Mouse (Mus musculus): ENCODE measurements around the gene Timm50. TPM values are rescaled to one million over a fixed set of nuclear protein-coding genes. Genes with fewer than 3 reads are reported as not detected.

The Timm50 gene
- total and polyA plus RNA-seq, 2 experiments from 2014 or later: 64.0 to 116 TPM

DNA sequence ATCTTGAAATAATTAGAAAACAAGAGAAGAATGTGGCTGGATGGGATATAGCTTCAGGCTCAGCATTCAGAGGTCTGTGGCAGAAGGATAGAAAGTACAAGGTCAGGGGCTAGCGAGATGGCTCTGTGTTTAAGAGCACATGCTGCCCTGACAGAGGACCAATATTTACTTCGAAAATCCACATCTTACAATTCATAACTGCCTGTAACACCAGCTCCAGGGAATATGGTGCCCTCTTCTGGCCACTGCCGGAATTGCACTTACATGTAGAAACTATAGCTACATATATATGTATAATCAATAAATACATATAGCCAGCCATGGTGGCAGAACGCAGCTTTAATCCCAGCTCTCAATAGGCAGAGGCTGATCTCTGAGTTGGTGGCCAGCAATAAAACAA, 32.8 kb upstream of the Timm50 start:
- peaks cover 2% of the 10 kb centered on the region; the same call in 1 of the 2 replicates for H3K4me1 ChIP-seq (ENCODE audit: insufficient read depth)
- no peak overlapping the region for H3K4me3 ChIP-seq (ENCODE audit: low read depth, low read length)
- peak; percentile 66; the same call in 1 of the 2 replicates for ATAC-seq
- no peaks in the 10 kb centered on the region for H3K27me3 ChIP-seq (ENCODE audit: insufficient read depth, low read length)
- no peak overlapping the region for H3K4me2 ChIP-seq (ENCODE audit: low read depth)
- peak; percentile 89 for TF ChIP-seq CTCF (IDR thresholded peaks at IDR 0.05; ENCODE audit: low read depth)
- 4% methylated on average over 4 of the region's 4 CpGs for WGBS
- no peak overlapping the region for H3K9ac ChIP-seq
- H3K36me3 ChIP-seq (ENCODE audit: insufficient read depth): no peaks in the 10 kb centered on the region
- no peak overlapping the region for H3K27ac ChIP-seq (ENCODE audit: low read depth, low read length)
- DNase-seq: peak; percentile 83
- H3K9me3 ChIP-seq (ENCODE audit: low read length): no peaks in the 10 kb centered on the region

DNA sequence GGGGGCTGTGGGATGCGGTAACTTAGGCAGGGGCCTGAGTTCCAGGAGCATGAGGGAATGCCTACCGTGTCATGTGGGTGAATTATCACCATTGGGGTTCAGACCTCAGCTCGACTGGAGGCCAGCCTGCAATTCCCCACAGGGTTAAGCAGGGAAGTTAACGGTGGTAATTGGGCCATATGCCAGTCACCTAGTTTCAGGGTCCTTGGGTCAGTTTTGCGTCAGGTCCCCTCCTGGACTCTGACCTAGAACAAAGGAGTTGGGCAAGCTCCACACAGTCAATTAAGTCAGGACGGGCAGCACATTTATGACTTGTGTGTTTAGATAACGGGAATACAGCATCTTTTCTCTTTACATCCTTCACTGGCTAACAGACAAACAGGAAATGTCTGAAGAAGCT, 29.5 kb upstream of the Timm50 start:
- Histone ChIP-seq H3K27ac (ENCODE audit: low read depth, low read length) (no peak overlapping the region), H3K4me2 (ENCODE audit: low read depth) (no peak overlapping the region), H3K4me3 (ENCODE audit: low read depth, low read length) (no peak overlapping the region), H3K36me3 (ENCODE audit: insufficient read depth) (no peaks in the 10 kb centered on the region), H3K27me3 (ENCODE audit: insufficient read depth, low read length) (no peaks in the 10 kb centered on the region), H3K4me1 (ENCODE audit: insufficient read depth) (peaks cover 2% of the 10 kb centered on the region; the same call in 1 of the 2 replicates), H3K9me3 (ENCODE audit: low read length) (no peaks in the 10 kb centered on the region), H3K9ac (no peak overlapping the region)
- ATAC-seq (no peak), DNase-seq (no peak)
- no peak for TF ChIP-seq CTCF (IDR thresholded peaks at IDR 0.05; ENCODE audit: low read depth)
- WGBS: 57% methylated on average over 7 of the region's 7 CpGs

DNA sequence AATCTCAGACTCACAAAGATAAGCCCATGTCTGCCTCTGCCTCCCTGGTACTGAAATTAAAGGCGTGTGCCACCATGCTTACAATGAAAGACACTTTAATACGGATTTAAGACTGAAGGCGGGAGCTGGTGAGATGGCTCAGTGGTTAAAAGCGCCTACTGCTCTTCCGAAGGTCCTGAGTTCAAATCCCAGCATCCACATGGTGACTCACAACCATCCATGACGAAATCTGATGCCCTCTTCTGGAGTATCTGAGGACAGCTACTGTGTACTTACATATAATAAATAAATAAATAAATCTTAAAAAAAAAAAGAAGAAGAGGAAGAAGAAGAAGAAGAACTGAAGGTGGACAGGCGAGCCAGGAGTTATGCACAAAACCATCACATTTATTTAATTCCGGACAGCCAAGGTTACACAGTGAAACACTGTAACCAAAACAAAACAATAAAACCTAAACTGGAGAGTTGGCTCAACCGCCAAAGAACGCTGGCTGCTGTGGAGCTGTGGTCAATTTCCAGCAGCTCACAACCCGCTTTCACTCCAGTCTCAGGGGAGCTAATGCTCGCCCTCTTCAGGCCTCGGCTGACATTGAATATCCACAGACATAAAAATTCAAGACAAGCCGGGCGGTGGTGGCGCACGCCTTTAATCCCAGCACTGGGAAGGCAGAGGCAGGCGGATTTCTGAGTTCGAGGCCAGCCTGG, 27.5 kb upstream of the Timm50 start:
- peak overlapping the region; percentile 50 for H3K9ac ChIP-seq
- peak overlapping the region; percentile 77 for H3K27ac ChIP-seq (ENCODE audit: low read depth, low read length)
- H3K36me3 ChIP-seq (ENCODE audit: insufficient read depth): no peaks in the 10 kb centered on the region
- 79% methylated on average over 19 of the region's 19 CpGs for WGBS
- H3K9me3 ChIP-seq (ENCODE audit: low read length): no peaks in the 10 kb centered on the region
- peak; percentile 33; the same call in 1 of the 2 replicates for TF ChIP-seq CTCF (IDR thresholded peaks at IDR 0.05; ENCODE audit: low read depth)
- peaks cover 2% of the 10 kb centered on the region; the same call in 1 of the 2 replicates for H3K4me1 ChIP-seq (ENCODE audit: insufficient read depth)
- H3K27me3 ChIP-seq (ENCODE audit: insufficient read depth, low read length): no peaks in the 10 kb centered on the region
- H3K4me2 ChIP-seq (ENCODE audit: low read depth): peak overlapping the region; percentile 62
- H3K4me3 ChIP-seq (ENCODE audit: low read depth, low read length): peak overlapping the region; percentile 92
- ATAC-seq: no peak
- DNase-seq: peak; percentile 12

DNA sequence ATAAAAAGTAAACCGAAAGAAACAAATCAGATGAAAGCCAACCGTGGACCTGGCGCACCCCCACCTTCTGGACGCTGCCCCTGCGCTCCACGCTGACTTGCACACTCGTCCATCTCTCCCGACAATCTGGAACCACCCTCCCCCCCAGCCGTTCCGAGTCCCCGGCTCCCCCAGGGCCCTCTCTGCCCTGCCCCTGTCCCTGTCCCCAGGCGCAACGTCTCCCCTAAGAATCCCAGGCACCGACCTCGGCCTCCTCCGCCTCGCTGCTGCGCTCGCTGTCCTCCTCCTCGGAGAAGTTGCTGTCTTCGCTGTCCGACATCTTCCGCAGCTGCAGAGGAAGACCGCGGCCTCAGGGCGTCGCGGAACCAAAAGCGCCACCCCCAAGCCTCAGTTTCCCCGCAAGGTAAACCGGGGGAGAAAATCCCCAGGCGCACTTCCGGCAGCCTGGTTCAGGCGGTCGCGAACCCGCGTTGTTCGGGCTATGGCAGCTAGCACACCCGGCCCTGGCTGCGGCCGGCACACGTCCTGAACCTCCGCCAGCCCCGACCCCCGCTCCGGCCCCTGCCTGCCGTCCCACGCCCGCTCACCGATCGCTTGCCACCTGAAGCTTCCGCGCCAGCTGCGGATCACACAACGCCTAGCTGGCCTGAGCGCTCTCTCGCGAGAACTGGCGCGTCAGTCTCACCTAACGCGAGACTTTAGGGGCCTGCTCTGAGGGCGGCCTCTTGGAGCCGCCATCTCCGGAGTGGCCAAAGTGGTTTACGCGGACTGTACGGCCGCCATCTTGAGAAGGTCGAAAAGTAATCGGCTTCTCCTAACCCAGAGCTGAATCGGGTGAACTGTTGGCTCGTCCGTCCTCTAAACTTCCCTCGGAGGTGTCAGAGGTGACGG, 26.5 kb upstream of the Timm50 start, which contains the start of gene Supt5:
Gene Supt5, minus strand, starts transcription at position 639 of the 891 bp plus-strand sequence.
- Histone ChIP-seq H3K4me2 (ENCODE audit: low read depth) (peak within 1 kb of the TSS; percentile 62), H3K36me3 (ENCODE audit: insufficient read depth) (no peaks in the 10 kb centered on the region), H3K4me3 (ENCODE audit: low read depth, low read length) (peak within 1 kb of the TSS; percentile 92), H3K9me3 (ENCODE audit: low read length) (no peaks in the 10 kb centered on the region), H3K27me3 (ENCODE audit: insufficient read depth, low read length) (no peaks in the 10 kb centered on the region), H3K27ac (ENCODE audit: low read depth, low read length) (peak within 1 kb of the TSS; percentile 90), H3K9ac (peak within 1 kb of the TSS; percentile 86), H3K4me1 (ENCODE audit: insufficient read depth) (peaks cover 2% of the 10 kb centered on the region; the same call in 1 of the 2 replicates)
- DNase-seq (peak; percentile 98), ATAC-seq (peak; percentile 100)
- TF ChIP-seq CTCF (IDR thresholded peaks at IDR 0.05; ENCODE audit: low read depth): 0 out of 2 replicates have a peak, but pooled peaks have one; percentile 17
- 1% methylated on average over 77 of the region's 77 CpGs for WGBS

DNA sequence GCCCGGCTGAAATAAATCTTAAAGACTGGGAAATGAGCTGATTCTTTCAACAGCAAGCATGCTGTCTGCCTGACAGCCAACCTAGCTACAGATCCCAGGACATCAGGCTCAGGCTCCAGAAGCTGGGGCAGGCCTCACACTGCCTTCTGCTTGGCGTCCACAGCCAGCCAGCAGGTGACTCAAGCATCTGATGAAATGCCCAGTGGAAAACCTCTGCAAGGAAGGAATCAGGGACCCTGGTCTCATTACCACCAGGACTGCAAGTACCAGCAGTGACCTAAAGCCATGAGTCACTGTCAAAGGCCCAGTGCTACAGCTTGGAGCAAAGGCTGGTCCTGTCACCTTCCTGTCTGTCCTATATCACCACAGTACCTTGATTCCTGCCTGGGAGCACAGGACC, 23.6 kb upstream of the Timm50 start:
- no peak for TF ChIP-seq CTCF (IDR thresholded peaks at IDR 0.05; ENCODE audit: low read depth)
- Histone ChIP-seq H3K9ac (no peak overlapping the region), H3K27me3 (ENCODE audit: insufficient read depth, low read length) (no peaks in the 10 kb centered on the region), H3K4me3 (ENCODE audit: low read depth, low read length) (no peak overlapping the region), H3K4me1 (ENCODE audit: insufficient read depth) (peaks cover 2% of the 10 kb centered on the region; the same call in 1 of the 2 replicates), H3K9me3 (ENCODE audit: low read length) (no peaks in the 10 kb centered on the region), H3K27ac (ENCODE audit: low read depth, low read length) (no peak overlapping the region), H3K4me2 (ENCODE audit: low read depth) (no peak overlapping the region), H3K36me3 (ENCODE audit: insufficient read depth) (peaks cover 11% of the 10 kb centered on the region)
- 93% methylated on average over 2 of the region's 2 CpGs for WGBS
- DNase-seq (no peak), ATAC-seq (no peak)

DNA sequence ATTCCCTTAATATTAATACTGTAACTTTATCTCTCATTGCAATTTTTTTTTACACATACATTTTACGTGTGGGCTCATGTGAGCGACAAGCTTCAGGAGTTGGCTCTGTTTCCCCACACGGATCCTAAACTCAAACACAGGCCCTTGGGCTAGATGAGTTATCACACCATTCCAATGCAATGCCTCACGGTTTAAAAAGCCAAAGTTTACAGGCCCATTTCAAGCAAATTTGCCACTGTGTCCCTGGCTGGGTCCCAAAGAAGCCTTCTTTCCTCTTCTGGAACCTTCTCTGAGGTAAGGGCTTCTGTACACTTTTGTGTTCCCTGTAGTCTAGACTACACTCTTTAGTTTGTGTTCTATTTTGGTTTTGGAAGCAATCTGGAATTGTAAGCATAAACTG, 22.7 kb upstream of the Timm50 start:
- 87% methylated on average over 4 of the region's 4 CpGs for WGBS
- no peak overlapping the region for H3K9ac ChIP-seq
- no peak for TF ChIP-seq CTCF (IDR thresholded peaks at IDR 0.05; ENCODE audit: low read depth)
- DNase-seq (no peak), ATAC-seq (no peak)
- no peak overlapping the region for H3K27ac ChIP-seq (ENCODE audit: low read depth, low read length)
- no peak overlapping the region for H3K4me2 ChIP-seq (ENCODE audit: low read depth)
- no peaks in the 10 kb centered on the region for H3K9me3 ChIP-seq (ENCODE audit: low read length)
- H3K36me3 ChIP-seq (ENCODE audit: insufficient read depth): peaks cover 20% of the 10 kb centered on the region
- H3K27me3 ChIP-seq (ENCODE audit: insufficient read depth, low read length): no peaks in the 10 kb centered on the region
- H3K4me3 ChIP-seq (ENCODE audit: low read depth, low read length): no peak overlapping the region
- H3K4me1 ChIP-seq (ENCODE audit: insufficient read depth): peaks cover 2% of the 10 kb centered on the region; the same call in 1 of the 2 replicates
